Mouse (Mus musculus) kidney, postnatal 0 days (tissue): ENCODE data around the gene Gtf2a2. TPM values are rescaled to one million over a fixed set of nuclear protein-coding genes. Genes with fewer than 3 reads are reported as not detected.

ENCODE experiments used
- ATAC-seq: fragments of 200-750 bp; cut with Nextera tagmentation; replicated peaks from 2 replicates; pipeline ENCODE4 v1.8.0; 2017; ENCODE audit warnings: low read depth, moderate number of reproducible peaks, moderate TSS enrichment, moderate library complexity; ENCODE audit not compliant: low FRiP score
- DNase-seq: peaks from one replicate; pipeline ENCODE4 v3.0.0-alpha.2; 2016; ENCODE audit warnings: low spot score
- H3K27ac ChIP-seq: fragments of 300-500 bp; sonication (generic); 2 replicates; pipeline ENCODE4 v1.5.1; 2014; ENCODE audit warnings: mild to moderate bottlenecking
- H3K27me3 ChIP-seq: fragments of 300-500 bp; sonication (generic); 2 replicates; pipeline ENCODE4 v1.6.1; 2014; ENCODE audit warnings: low read length, mixed read lengths; ENCODE audit not compliant: insufficient read depth
- H3K36me3 ChIP-seq: fragments of 300-500 bp; sonication (generic); 2 replicates; pipeline ENCODE4 v1.6.1; 2014; ENCODE audit warnings: low read length, mixed read lengths; ENCODE audit not compliant: insufficient read depth
- H3K4me1 ChIP-seq: fragments of 300-500 bp; sonication (generic); replicated peaks from 2 replicates; pipeline ENCODE4 v1.6.1; 2014; ENCODE audit warnings: antibody characterized with exemption, low read length, mixed read lengths; ENCODE audit not compliant: insufficient read depth
- H3K4me2 ChIP-seq: fragments of 300-500 bp; sonication (generic); 2 replicates; pipeline ENCODE4 v1.6.1; 2014; ENCODE audit warnings: mild to moderate bottlenecking, low read length, moderate library complexity, mixed read lengths
- H3K4me3 ChIP-seq: fragments of 300-500 bp; sonication (generic); replicated peaks from 2 replicates; pipeline ENCODE4 v1.5.1; 2014; ENCODE audit warnings: low read depth, low read length
- H3K9ac ChIP-seq: fragments of 300-500 bp; sonication (generic); 2 replicates; pipeline ENCODE4 v1.6.1; 2014; ENCODE audit warnings: low read depth, low read length
- H3K9me3 ChIP-seq: fragments of 300-500 bp; sonication (generic); replicated peaks from 2 replicates; pipeline ENCODE4 v1.6.1; 2016; ENCODE audit warnings: low read length, inconsistent platforms, mixed read lengths
- CTCF ChIP-seq: IDR thresholded peaks from 2 replicates; pipeline ENCODE4 v1.5.1; 2016; ENCODE audit warnings: antibody characterized with exemption, low read depth, mild to moderate bottlenecking, moderate library complexity
- WGBS: fragments of 180-500 bp; shearing (Covaris S2); extraction: QIAGEN DNeasy Blood & Tissue Kit; methylation state at CpG from one replicate; pipeline ENCODE4 v1.1.7; 2014; 5-methylcytosine and 5-hydroxymethylcytosine counted together
- polyA plus RNA-seq: library from polyadenylated mRNA; unstranded; fragments of >200 nt; fragmentation: Nextera tagmentation; extraction: Ambion mirVana; gene quantifications from 2 replicates; pipeline ENCODE4 v1.2.1, GENCODE M21; 2015

Gene Gtf2a2
- polyA plus RNA-seq, 1 experiment from 2014 or later = 210 TPM

DNA sequence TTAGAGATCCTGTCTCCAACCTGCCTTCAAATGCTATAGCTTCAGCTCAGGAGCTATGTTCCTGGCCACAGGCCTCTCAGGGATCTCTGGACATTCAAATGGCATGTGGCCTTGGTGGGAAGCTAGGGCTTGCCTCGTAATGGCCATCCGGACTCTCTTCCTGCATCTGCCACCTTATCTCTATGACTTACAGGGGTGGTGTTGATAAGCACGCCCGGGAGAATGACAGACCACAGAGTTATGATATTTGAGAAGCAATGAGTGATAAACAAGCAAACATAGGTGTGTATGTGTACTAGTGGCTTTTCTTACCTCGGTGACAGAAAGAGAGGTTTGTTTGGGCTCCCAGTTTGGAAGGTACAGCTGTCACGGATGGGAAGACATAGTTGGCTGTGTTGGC is 33.9 kb downstream of the Gtf2a2 start:
- no peak for ATAC-seq
- WGBS = 89% methylated on average over 6 of the region's 6 CpGs
- H3K9me3 ChIP-seq = no peaks in the 10 kb centered on the region
- no peak overlapping the region for H3K9ac ChIP-seq
- no peaks in the 10 kb centered on the region for H3K27me3 ChIP-seq
- H3K36me3 ChIP-seq = no peaks in the 10 kb centered on the region
- H3K4me3 ChIP-seq = no peak overlapping the region
- H3K4me1 ChIP-seq = no peaks in the 10 kb centered on the region
- no peak overlapping the region for H3K4me2 ChIP-seq
- no peak for DNase-seq
- TF ChIP-seq CTCF = no peak
- no peak overlapping the region for H3K27ac ChIP-seq

DNA sequence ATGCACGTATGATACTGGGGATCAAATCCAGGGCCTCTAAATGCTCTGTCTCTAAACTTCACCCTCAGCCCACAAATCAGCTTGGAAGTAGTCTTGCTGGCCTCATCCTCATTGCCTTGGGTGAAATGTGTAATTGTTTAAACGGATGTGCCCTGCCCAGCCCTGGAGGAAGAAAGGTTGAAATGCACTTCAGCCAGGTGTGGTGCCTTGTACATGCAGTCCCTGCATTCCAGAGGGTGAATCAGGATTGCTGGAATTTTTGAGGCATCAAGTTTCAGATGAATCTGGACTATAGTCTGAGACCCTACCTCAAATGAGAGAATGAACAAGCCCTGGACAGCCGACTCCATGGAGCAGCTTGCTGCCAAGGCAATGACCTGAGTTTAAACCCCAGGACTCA is 35.5 kb downstream of the Gtf2a2 start:
- no peak overlapping the region for H3K9ac ChIP-seq
- H3K4me2 ChIP-seq = no peak overlapping the region
- DNase-seq = no peak
- H3K36me3 ChIP-seq = no peaks in the 10 kb centered on the region
- WGBS = 43% methylated on average over 3 of the region's 3 CpGs
- no peak for TF ChIP-seq CTCF
- H3K27me3 ChIP-seq = no peaks in the 10 kb centered on the region
- no peak for ATAC-seq
- H3K27ac ChIP-seq = 0 out of 2 replicates have a peak overlapping the region, but pooled peaks have one; percentile 4
- H3K4me1 ChIP-seq = no peaks in the 10 kb centered on the region
- no peak overlapping the region for H3K4me3 ChIP-seq
- no peaks in the 10 kb centered on the region for H3K9me3 ChIP-seq

DNA sequence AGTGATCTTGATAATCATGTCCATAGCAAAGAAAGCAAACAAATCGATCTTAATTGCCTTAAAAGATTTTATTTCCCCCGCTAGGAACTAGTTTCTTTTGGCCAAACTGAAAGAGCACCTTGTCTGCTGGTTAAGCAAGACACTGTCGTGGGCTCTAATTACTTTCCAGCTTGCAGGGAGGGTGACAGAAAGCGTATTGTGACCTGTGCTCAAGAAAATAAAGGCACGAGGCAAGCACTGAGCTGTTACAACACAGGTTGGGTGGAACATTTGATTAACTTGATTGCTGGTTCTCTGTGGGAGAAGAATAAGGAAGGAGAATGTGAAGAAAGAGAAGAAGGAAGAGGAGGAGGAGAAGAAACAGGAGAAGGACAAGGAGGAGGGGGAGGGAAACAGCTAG is 35.9 kb downstream of the Gtf2a2 start:
- H3K9ac ChIP-seq = no peak overlapping the region
- no peaks in the 10 kb centered on the region for H3K27me3 ChIP-seq
- DNase-seq (no peak), ATAC-seq (no peak)
- WGBS = 24% methylated on average over 5 of the region's 5 CpGs
- H3K27ac ChIP-seq = 0 out of 2 replicates have a peak overlapping the region, but pooled peaks have one; percentile 4
- H3K4me2 ChIP-seq = no peak overlapping the region
- no peaks in the 10 kb centered on the region for H3K9me3 ChIP-seq
- H3K4me1 ChIP-seq = no peaks in the 10 kb centered on the region; the same call in 1 of the 2 replicates
- H3K36me3 ChIP-seq = no peaks in the 10 kb centered on the region
- no peak overlapping the region for H3K4me3 ChIP-seq
- no peak for TF ChIP-seq CTCF

DNA sequence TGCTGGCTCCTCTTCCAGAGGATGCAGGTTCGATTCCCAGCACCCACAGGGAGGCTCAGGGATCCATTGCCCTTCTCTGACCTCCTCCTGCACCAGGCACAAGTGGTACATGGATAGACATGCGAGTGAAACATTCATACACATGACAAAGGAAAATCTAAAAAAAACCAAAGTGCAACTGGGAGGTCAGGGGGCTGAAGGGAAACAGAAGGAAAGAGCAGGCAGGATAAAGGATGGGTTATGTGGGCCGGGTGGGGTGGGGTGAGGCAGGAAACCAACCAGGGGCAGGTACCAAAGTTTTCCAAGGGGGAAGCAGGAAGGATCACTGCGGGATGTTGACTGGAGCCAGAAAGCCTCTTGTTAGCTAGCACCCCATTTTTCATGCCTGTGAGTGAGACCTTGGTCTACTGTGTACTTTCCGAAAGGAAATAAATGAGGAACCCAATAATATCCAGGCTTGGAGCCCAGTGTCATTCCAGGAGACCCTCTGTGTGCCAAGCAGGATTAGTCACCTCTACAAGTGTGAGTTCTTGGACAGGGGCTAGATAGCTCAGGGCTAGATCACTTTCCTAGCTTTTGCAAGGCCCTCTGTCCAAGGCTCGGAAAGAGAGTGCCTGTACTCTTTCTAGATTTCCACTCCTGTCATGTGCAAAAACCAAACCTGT is 36.5 kb downstream of the Gtf2a2 start:
- Histone ChIP-seq H3K9ac (no peak overlapping the region), H3K4me1 (peaks cover 3% of the 10 kb centered on the region; the same call in 1 of the 2 replicates), H3K4me3 (no peak overlapping the region), H3K27me3 (no peaks in the 10 kb centered on the region), H3K27ac (no peak overlapping the region), H3K36me3 (no peaks in the 10 kb centered on the region), H3K4me2 (no peak overlapping the region), H3K9me3 (no peaks in the 10 kb centered on the region)
- WGBS = 56% methylated on average over 6 of the region's 6 CpGs
- ATAC-seq (no peak), DNase-seq (no peak)
- no peak for TF ChIP-seq CTCF

DNA sequence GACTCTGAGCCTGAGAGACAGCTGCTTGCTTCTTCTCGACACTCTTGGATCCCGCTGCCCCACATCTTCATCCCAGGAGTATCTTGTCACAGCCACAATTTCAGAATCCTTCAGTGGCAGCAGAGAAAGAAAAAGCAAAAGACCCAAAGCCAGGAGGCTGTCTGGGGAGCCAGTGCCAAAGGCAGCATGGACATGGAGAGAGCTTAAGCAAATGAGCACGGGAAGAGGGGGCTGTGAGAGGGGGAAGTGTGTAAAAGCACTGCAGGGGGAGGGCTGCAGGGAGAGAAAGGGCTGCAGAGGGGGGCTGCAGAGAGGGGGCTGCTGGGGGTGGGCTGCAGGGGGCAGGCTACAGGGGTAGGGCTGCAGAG is 37.0 kb downstream of the Gtf2a2 start:
- no peak overlapping the region for H3K4me2 ChIP-seq
- DNase-seq = no peak
- no peak overlapping the region for H3K27ac ChIP-seq

DNA sequence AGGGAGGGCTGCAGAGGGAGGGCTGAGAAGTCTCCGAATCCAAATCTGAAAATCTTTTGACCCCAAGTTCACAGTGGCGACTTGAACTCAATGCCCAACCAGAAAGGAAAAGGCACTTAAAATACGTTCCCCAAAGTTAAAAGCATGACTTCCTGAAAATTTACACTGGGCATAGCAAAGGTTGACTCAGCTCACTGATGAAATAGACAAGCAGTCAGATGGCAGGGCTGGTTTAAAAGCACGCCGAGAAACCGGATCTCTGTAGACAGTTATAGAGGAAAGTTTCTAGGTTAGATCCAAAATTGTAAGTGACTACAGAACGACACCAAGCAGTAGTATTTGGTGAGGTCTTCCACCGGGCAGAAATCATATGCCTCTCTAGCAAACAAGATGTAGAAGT is 37.5 kb downstream of the Gtf2a2 start:
- no peak overlapping the region for H3K4me3 ChIP-seq
- ATAC-seq (no peak), DNase-seq (peak; percentile 31)
- no peaks in the 10 kb centered on the region for H3K36me3 ChIP-seq
- peaks cover 3% of the 10 kb centered on the region; the same call in 1 of the 2 replicates for H3K4me1 ChIP-seq
- no peak overlapping the region for H3K27ac ChIP-seq
- H3K27me3 ChIP-seq = no peaks in the 10 kb centered on the region
- no peak for TF ChIP-seq CTCF
- WGBS = 12% methylated on average over 8 of the region's 8 CpGs
- H3K4me2 ChIP-seq = no peak overlapping the region
- no peaks in the 10 kb centered on the region for H3K9me3 ChIP-seq
- H3K9ac ChIP-seq = no peak overlapping the region

More for the DNA sequence above, 37.0 kb downstream of the Gtf2a2 start:
- no peak for TF ChIP-seq CTCF
- 42% methylated on average over 3 of the region's 3 CpGs for WGBS
- H3K36me3 ChIP-seq = no peaks in the 10 kb centered on the region
- peaks cover 3% of the 10 kb centered on the region; the same call in 1 of the 2 replicates for H3K4me1 ChIP-seq
- no peak overlapping the region for H3K4me3 ChIP-seq
- no peak for ATAC-seq
- H3K9ac ChIP-seq = no peak overlapping the region
- H3K9me3 ChIP-seq = no peaks in the 10 kb centered on the region
- no peaks in the 10 kb centered on the region for H3K27me3 ChIP-seq
